Mouse (Mus musculus) 3T3-L1 (cell line): ENCODE results near the gene Ncoa3.

Source experiments
- DNase-seq: peaks from one replicate; pipeline ENCODE4 v3.0.0-alpha.2; 2015; ENCODE audit warnings: low read depth, low spot score

Gene Ncoa3

DNA sequence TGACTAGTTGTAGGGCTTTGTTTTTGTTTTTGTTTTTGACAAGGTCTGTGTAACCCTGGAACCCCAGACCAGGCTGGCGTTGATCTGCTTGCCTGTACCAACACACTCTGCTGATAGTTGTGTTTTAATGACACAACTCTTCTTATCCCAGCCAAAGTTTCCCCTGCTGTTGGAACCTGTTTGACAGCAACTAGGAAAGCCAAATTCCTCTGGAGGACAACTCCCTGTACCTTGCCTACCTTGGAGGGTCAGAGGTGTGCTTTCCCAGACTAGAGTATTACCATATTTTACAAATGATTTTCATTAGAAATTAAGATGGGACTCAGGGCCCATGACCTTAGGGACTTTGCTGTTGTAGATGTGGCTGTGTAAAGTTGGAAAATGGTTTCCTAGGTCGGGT, 9.3 kb downstream of the Ncoa3 start:
- DNase-seq = no peak

DNA sequence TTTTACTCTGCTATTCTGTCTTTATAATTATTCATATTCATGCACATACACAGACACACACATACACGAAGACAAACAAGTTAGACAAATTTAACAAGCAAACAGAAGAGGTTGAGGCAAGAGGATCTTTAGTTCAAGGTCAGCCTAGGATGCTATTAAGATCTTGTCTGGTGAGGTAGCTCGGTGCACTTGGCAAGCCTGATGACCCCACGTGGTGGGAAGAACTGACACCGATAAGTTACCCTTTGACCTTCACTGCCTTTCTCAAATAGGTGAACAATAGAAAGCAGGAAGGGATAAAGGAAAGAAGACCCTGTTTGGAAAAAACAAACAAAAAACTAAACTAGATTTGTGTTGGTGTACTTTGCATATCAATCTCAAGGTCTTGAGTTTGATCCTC, 10.0 kb downstream of the Ncoa3 start:
- no peak for DNase-seq

DNA sequence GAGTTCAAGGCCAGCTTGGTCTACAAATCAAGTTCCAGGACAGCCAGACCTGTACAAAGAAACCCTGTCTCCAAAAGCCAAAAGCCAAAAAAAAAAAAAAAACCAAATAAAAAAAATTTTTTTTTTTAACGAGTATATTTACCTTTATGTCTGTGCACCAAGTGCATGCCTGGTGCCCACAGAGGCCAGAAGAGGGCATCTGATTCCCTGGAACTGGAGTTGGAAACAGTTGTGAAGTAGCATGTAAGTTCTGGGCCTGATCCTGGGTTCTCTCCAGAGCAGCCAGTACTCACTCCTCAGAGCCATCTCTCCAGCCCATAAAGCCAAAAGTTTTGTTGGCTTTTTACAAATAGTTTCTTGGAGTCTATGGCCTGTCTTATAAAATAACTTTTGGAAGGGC, 10.6 kb downstream of the Ncoa3 start:
- DNase-seq = no peak

DNA sequence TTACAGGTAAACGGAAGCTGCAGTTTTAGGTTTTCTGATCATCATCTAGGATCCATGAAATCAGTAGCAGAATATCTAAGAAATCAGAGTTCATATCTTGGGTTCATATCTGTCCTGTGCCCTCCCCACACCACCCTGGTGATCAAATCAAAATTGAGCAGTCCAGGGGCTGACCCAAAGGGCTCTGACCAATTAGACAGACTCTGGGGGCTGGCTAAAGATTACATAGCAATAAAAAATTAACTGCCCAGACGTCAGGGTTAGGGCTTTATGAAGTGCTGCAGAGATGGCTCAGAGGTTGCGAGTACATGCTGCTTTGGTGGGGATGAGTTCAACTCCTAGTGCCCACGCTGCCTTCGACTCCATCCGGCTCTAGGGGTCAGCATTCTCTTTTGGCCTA, 14.6 kb downstream of the Ncoa3 start:
- no peak for DNase-seq

DNA sequence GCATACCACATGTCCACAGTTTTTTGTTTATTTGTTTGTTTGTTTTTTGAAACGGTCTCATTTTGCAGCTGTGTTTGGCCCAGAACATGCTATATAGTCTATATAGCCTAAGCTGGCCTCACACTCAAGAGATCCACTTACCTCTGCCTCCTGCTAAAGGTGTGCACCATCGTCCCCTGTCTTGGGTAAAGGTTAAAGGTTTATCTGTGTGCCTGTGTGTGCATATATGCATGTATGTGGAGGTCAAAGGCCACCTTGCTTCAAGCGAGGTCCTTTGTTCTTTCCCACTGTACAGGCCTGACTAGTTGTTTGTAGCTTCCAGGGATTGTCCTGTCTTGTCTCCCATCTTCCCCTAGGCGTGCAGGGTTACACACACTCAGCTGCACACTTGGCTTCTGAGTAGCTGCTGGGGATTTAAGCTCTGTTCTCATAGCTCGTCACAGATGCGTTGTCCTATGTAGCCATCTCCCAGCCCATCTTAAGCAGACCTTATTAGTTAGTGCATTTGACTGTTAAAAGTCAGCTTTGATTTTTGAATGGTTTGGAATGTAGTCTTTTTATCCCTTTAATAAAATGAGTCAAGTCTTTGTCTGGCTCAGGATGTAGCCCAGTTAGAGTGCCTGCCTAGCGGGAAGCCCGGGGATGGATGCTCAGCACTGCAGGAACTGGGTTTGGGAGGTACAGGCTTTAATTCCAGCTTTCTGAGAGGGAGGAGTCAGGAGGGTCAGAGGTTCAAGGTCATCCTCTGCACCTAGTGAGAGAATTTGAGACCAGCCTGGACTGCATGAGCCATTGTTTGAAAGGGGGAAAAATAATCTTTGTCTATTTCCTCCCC, 16.3 kb downstream of the Ncoa3 start:
- no peak for DNase-seq

DNA sequence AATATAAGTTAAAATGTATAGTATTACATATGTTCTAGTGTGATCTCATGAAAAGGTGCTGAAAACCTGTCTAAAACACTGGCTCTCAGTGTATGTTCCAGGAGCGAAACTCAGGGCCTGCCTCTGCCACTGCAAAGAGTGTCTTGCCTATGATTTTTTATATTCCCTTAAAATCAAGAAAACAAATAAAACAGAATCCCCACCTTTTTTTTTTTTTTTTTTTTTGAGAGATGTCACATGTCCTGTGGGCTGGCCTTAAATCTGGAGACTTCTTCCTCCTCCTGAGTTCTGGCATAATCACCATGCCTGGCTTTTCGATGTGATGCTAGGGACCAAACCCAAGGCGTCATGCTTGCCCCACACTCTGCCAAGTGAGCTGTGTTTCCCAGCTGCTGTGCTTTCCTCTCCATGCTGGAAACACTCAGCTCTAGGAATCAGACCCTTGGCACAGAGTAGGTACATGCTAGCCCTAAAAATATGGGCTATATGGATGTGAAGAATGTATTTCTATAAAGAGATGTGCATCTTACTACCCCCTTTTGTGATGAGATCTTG, 17.0 kb downstream of the Ncoa3 start:
- DNase-seq = no peak

DNA sequence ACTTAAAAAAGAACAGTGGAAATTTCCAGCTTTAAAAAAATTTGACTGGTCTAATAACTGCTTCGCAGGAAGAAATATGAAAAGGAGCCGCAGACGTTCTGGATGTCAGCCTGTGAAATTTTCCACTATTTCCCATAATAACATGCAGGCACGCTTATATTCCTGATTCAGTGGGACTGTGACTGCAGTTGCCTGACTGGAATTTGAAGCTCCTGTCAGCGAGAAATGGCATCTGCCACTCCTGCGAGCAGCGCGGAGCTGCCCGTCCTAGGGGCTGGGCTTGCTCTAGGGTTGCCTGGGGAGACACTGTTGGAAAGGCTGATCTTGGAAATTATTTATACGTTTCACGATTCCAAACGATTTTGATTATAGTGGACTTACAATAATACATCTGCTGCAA, 17.9 kb downstream of the Ncoa3 start:
- DNase-seq = no peak

DNA sequence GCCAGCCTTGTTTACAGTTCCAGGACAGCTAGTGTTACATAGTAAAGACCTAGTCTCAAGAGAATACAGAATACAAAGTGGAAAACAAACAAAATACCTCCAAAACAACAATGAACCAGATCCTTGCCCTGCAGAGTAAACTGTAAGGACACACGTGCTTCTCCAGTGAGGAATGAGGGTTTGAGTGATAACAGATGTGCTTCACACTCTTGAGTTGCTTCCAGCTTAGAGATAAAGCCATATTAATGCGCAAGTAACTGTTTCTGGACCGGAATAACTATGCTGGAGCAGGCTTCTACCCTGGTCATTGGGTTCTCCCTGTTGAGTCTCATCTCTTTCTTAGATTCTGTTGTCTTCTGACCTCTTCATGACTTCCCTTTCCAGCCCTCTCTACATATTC, 19.0 kb downstream of the Ncoa3 start:
- peak; percentile 65 for DNase-seq

DNA sequence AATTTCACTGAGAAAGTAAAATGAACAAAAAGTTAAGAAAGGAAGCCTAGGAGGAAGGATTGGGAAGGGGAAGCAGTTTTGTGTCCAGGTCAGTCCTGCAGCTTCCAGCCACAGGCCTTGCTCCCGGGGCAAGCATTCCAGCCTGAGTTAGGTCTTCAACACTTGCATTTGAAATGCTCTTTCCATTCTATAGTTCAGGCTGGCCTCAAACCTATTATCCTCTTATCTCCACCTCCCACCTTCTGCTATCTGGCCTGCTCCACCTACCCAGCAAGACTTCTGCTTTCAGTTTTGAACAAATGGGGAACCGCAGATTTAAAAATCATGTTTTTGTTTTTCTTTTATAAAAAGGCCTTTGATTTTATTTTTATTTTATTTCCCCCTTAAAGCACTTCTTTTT, 19.7 kb downstream of the Ncoa3 start:
- no peak for DNase-seq

DNA sequence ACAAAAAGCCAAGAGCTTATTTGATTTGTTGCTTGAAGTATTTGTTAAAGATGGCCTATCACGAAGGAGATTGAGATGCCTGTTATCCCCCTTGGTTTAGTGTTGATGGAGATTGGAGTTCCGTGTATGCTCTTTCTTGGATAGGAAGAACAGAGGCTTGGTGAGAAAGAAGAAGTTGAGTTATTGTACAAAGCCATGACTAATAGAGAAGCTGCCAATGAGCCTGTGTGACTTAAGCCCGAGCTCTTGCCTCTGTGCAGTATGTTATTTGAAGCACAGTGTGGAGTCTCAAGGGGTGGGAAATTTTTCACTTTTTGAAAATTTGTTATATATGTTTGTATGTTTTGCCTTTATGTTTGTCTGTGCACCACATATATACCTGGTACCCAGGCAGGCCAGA, 26.3 kb downstream of the Ncoa3 start:
- no peak for DNase-seq

DNA sequence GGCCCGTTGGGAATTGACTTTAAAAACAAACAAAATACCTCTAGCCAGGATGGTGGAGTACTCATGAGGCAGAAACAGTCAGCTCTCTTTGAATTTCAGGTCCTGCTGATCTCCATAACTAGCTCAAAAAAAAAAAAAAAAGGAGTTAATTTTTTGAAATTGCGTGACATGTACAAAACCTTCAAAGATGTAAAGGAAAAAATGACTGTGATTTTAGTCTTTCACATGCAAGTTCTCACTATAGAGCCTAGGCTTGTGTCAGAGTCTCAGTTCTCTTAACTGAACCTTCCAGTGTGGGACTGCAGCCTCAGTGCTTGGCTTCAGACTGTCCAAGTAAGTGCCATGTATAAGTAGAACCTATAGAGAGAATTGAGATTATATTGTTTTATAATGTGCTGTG, 27.6 kb downstream of the Ncoa3 start:
- DNase-seq = no peak

DNA sequence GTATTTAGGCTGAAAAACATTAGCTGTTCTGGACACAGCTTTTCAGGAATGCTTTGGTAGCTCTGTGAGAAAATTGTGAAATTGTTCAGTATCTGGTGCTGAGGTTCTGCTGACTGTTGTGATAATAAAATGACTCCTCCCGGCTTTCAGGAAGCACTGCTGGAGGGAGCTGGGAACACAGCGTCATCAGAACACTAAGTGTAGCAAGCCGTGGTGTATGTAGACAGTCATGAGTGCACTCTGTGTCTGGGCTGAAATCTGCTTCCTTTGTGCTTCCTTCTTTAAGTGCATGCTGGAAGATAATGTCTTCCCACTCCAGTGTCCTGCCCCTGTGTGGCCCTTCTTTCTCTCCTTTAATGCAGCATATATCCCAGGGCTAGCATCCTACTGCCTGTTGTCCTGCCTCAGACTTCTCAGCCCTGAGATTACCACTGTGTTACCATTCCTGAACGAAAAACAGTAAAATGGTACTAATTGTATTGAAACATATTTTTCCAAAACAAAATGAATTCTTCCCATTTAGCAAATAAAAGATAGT, 28.7 kb downstream of the Ncoa3 start:
- DNase-seq = peak; percentile 65

DNA sequence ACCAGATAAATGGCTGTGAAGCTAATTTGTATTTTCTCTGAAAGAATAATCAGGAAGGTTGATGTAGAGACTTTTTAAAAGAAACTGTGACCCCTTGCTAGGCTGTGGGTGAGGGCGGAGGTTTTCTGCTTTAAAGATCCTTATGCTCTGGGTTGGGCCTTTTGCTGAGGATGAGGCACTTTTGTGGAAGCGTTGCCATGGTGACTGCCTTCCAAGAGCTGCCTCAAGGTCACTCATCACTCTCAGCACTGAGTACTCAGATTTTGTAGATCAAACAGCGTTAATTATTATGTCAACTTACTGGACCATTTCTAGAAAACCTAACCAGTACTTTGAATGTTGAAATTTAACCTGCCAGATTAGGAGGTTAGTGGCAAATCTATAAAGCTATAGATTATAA, 29.2 kb downstream of the Ncoa3 start:
- peak; percentile 40 for DNase-seq

DNA sequence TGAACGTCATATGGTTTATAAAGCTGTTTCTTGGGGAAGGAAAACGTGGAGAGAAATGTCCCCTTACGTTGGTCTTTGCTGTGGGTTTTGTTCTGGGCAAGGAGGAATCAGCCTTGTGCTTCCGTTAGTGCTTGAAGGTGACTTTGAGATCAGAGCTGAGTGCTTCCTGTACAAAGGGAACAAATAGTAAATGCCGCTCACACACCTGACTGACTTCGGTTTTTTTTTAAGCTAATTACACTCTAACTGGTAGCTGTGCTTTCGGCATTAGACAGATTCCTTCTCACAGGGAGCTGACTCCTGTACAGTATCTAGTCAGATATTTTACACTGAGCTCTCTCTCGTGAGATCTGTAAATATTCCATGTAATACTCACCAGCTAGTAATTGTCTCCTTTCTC, 29.9 kb downstream of the Ncoa3 start:
- DNase-seq = no peak

DNA sequence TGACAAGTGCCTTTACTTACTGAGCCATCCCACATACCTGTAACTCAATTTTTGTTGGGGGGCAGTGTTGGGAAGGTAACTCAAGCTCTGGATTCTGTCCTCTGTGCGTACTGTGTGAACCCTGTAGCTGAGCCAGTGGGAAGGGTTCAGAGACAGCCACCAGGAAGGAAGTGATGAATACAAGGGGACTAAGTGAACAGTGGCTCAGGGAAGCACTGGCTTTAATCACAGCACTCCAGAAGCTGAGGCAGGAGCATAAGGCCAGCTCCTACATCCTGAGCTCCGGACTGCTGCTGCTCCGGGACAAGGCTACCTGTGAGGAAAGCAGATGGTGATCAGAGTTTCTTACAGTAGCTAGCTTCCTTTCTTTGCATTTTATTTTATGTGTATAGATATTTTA, 31.6 kb downstream of the Ncoa3 start:
- DNase-seq = no peak

DNA sequence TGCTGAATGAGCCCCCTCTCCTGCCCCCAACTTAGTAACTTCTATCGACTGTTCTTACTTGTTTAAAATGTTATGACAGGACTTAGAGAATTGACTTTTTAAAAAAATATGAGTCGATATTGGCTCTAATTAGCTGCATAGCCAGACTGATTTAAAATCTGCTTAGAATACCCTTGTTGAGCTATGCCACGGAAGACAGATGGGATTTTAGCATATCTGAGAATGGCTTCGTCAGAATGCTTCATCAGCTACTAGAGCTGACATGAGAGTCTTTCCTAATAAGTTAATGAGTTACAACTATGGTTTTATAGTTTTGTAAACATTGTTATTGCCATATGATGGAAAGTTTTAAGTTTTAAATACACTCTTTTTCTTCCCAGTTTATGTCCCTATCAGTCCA, 32.2 kb downstream of the Ncoa3 start:
- DNase-seq = no peak

DNA sequence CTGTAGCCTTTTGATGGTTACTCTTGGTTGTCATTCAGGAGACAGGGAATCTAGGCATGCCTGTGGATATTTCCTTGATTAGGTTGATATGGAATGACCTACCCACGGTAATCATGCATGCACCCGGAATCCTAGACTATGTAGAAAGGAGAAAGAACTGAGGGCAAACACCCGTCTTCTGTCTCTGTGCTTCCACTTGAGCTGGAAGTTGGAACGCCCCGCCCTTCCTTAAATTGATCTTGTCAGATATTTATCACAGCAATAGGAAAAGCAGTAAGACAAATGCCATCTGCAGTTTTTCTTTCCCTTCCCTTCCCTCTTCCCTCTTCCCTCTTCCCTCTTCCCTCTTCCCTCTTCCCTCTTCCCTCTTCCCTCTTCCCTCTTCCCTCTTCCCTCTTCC, 33.5 kb downstream of the Ncoa3 start:
- no peak for DNase-seq

DNA sequence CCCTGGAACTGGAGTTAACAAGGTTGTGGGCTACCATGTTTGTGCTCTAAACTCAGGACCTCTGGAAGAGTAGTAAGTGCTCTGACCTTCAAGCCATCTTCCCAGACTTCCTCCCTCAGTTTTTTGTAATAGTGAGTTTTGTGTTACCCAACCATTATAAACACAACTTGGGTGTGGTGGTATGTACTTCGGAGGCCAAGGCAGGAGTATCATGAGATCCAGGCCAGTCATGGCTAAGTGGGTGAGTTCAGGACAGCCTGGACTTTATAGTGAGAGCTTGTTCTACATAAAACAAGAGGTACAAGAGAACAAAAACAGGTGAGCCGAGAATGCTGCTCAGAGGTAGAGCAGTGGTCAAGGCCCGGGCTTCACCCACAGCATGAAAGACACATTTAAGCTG, 35.4 kb downstream of the Ncoa3 start:
- DNase-seq = no peak

DNA sequence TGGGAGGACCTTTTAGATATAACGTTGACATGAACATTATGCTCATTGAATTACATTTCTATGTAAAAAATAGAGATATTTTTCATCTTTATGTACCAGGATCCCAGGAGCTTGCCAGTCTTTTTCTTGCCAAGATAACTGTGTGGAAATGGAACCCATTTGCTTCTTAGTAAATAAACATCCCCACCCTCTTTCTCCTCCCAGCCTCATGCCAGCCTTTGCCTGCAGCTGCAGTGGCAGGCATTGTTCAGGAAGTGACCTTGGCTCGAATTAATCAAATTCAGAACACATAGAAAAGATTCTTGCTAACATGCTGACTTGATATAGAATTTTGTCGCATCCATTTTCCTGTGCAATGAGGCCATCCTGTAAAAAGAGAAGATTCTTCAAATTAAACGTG, 36.8 kb downstream of the Ncoa3 start:
- no peak for DNase-seq

DNA sequence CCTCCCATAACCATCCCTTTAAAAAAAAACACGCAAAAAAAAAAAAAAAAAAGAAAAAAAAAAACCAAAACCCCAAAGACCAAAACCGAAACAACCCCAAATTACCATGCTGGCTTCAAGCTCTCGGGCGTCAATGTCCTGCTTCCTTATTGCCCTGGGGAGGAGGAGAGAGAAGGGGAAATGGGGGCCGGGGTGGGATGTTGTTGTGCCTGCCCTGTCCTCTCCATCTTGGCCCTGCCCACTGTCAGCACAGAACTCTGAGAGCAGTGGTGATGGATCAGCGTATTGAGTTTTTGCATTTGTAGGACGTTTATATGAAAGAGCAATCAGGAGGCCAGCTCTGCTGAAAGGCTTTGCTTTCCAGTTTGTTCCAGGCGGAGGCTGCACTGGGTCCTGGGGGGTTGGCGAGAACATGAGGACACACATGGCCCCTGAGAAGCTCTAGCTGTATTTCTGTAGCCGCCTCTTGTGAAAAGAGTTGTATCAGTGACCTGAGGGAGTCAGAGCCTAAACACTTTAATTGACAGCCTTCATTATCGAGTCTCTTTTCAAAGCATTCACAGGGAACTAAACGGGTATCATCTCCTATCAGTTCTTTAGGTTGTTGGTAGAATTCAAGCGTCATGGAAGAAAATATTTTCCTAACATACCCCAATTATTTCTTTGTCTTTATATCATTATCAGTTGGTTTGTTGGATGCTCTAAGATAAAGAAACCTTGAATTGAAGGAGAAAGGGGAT, 38.0 kb downstream of the Ncoa3 start:
- DNase-seq = peak; percentile 44

DNA sequence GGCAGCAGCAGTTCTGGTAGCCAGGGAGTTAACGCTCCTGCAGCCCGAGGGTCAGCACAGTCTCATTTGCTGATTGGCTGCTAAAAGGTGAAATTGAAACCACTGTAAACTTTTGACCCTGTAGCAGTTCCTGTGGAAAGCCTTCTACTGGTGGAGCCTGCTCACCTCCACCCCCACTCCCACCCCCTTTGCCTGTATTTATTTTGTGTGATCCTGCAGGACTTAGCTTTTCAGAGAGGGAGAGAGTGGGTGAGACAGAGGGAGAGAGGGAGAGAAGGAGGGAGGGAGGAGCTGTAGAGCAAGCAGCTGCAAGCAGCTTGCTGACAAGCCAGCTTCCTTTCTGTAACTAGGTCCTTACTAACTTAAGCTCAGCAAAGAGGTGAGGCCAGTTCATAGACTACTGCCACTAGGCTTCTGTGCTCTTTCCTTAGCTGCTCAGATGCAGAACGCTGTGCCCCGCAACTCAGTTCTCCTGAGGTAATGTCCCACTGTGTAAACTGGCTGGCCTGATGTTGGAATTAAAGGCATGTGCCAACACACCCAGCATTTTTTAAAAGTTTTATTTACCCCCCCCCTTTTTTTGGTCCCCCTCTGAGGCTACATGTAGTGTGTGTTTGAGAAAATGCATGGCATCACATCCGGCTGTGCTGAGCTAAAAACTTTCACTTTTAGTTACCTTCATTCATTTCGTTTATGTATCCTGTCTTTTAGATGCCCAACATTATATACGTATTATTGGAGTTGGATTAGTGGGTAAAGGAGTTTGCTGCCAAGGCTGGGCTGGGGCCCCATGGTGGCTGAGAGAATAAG, 38.9 kb downstream of the Ncoa3 start:
- peak; percentile 90 for DNase-seq

DNA sequence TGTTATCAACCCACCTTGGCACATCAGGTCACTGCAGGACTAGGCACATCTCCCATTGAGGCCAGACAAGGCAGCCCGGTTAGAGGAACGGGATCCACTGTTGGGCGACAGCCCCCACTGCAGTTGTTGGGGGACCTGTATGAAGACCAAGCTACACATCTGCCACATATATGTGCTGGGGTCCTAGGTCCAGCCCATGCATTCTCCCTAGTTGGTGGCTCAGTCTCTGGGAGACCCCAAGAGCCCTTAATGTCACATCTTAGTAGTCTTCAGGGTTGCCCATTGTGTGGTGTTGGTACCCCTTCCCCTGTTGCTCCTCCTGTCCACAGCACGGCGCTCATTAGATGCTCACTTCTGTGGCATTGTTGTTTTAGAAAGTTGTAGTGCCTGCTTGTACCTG, 40.2 kb downstream of the Ncoa3 start:
- no peak for DNase-seq
